Comparison of ENCODE assay signal across 8 mouse cellular contexts in genomic region chr1:43934416-43934810, GRCm38 (mm10). TPM values are rescaled to one million over a fixed set of nuclear protein-coding genes. Genes with fewer than 3 reads are reported as not detected.
DNase-seq lines count a peak whose midpoint lies in the region; ATAC-seq and TF ChIP-seq lines count a peak whose summit lies in the region.

No protein-coding gene starts in this region.

- TF ChIP-seq CTCF in CH12.LX (conservative IDR thresholded peaks at IDR 0.05 in 1 of 2, IDR thresholded peaks at IDR 0.05 in 1 of 2; ENCODE audit: low read depth in 2 of 2, low read length in 2 of 2): no peak
- TF ChIP-seq CTCF in liver, postnatal 0 days (IDR thresholded peaks at IDR 0.05; ENCODE audit: low read depth): no peak

- TF ChIP-seq EP300 in CH12.LX (IDR thresholded peaks at IDR 0.05; ENCODE audit: low read length): no peak
- no peak for TF ChIP-seq EP300 in liver, postnatal 0 days (IDR thresholded peaks at IDR 0.05; ENCODE audit: low read depth)

- no peak for TF ChIP-seq POLR2A in CH12.LX (IDR thresholded peaks at IDR 0.05; ENCODE audit: low read depth, low read length)

- H3K27ac ChIP-seq in heart, embryonic 11.5 days (ENCODE audit: low read depth, low read length): peak overlapping the region; percentile 94
- peak overlapping the region; percentile 99; the same call in 1 of the 2 replicates for H3K27ac ChIP-seq in CH12.LX (ENCODE audit: insufficient read depth, low read depth)
- H3K27ac ChIP-seq in forebrain, embryonic 12.5 days: peak overlapping the region; percentile 93
- peak overlapping the region; percentile 97 for H3K27ac ChIP-seq in liver, postnatal 0 days (ENCODE audit: low read depth)

- WGBS in heart, embryonic 11.5 days (ENCODE audit: insufficient replicate concordance): 2% methylated on average over 17 of the region's 17 CpGs
- 3% methylated on average over 17 of the region's 17 CpGs for WGBS in forebrain, embryonic 12.5 days
- WGBS in liver, postnatal 0 days (ENCODE audit: insufficient replicate concordance): 1% methylated on average over 17 of the region's 17 CpGs

- H3K9ac ChIP-seq in heart, embryonic 11.5 days (ENCODE audit: low read depth, low read length): peak overlapping the region; percentile 99
- H3K9ac ChIP-seq in CH12.LX (ENCODE audit: insufficient read depth, low read depth): peak overlapping the region; percentile 95
- H3K9ac ChIP-seq in forebrain, embryonic 12.5 days: peak overlapping the region; percentile 97
- peak overlapping the region; percentile 98 for H3K9ac ChIP-seq in liver, postnatal 0 days (replicated peaks)

- dilution Hi-C loops in CH12.LX (cut with MboI; ENCODE audit: extremely low pct_ligation_motif_present, extremely low pct_unique_long_range_greater_than_20kb, low sequenced_read_pairs): no loop called here

- intact Hi-C loops in heart, postnatal 10 days (cut with DNase I): loop anchor here (5.0 kb wide), 1 partner anchor 107 kb away; the partner anchor contains the start of gene Uxs1

- DNase-seq in heart, postnatal 10 days: no peak
- DNase-seq in CH12.LX (ENCODE audit: extremely low read depth): no peak
- DNase-seq in liver, postnatal 0 days: no peak
- no peak for DNase-seq in left cerebral cortex, adult 18-20 months (ENCODE audit: low spot score in 2 of 2)
- no peak for DNase-seq in thymus, postnatal 4 days
- no peak for DNase-seq in kidney, adult 9 months

- H3K9me3 ChIP-seq in heart, embryonic 11.5 days (replicated peaks; ENCODE audit: control insufficient read depth, low read length): no peaks in the 10 kb centered on the region
- no peaks in the 10 kb centered on the region for H3K9me3 ChIP-seq in CH12.LX (replicated peaks; ENCODE audit: low read length)
- H3K9me3 ChIP-seq in forebrain, embryonic 12.5 days: no peaks in the 10 kb centered on the region
- no peaks in the 10 kb centered on the region for H3K9me3 ChIP-seq in liver, postnatal 0 days (ENCODE audit: low read length)

- no peaks in the 10 kb centered on the region for H3K27me3 ChIP-seq in heart, embryonic 11.5 days (ENCODE audit: control insufficient read depth, insufficient read depth, low read length)
- H3K27me3 ChIP-seq in CH12.LX (replicated peaks): no peaks in the 10 kb centered on the region
- H3K27me3 ChIP-seq in forebrain, embryonic 12.5 days: no peaks in the 10 kb centered on the region
- no peaks in the 10 kb centered on the region for H3K27me3 ChIP-seq in liver, postnatal 0 days (ENCODE audit: insufficient read depth, low read length)

- peak overlapping the region; percentile 67 for H3K4me2 ChIP-seq in heart, embryonic 11.5 days
- H3K4me2 ChIP-seq in CH12.LX (ENCODE audit: insufficient read depth, low read depth, poor library complexity, severe bottlenecking): peak overlapping the region; percentile 25; the same call in 1 of the 2 replicates
- H3K4me2 ChIP-seq in forebrain, embryonic 12.5 days: peak overlapping the region; percentile 58
- peak overlapping the region; percentile 79 for H3K4me2 ChIP-seq in liver, postnatal 0 days (ENCODE audit: low read depth, low read length)

- TF ChIP-seq RAD21 in CH12.LX (IDR thresholded peaks at IDR 0.05; ENCODE audit: low read depth, low read length): no peak

- H3K36me3 ChIP-seq in heart, embryonic 11.5 days (ENCODE audit: control insufficient read depth, insufficient read depth, low read length): no peaks in the 10 kb centered on the region
- peaks cover 0 to 4% of the 10 kb centered on the region in 2 experiments for H3K36me3 ChIP-seq in CH12.LX (replicated peaks in 1 of 2; ENCODE audit: control insufficient read depth in 1 of 2, insufficient read depth in 1 of 2, low read length in 1 of 2)
- H3K36me3 ChIP-seq in forebrain, embryonic 12.5 days (replicated peaks): no peaks in the 10 kb centered on the region
- H3K36me3 ChIP-seq in liver, postnatal 0 days (replicated peaks; ENCODE audit: insufficient read depth, low read length): peaks cover 3% of the 10 kb centered on the region; the same call in 1 of the 2 replicates

- in situ Hi-C loops in CH12.LX (cut with MboI; ENCODE audit: low pct_ligation_motif_present, low pct_unique_long_range_greater_than_20kb, low sequenced_read_pairs): no loop called here

- H3K4me3 ChIP-seq in heart, embryonic 11.5 days (ENCODE audit: low read depth, low read length): peak overlapping the region; percentile 100
- peak overlapping the region; percentile 72 to 99 (median 93) for H3K4me3 ChIP-seq in CH12.LX (replicated peaks in 1 of 3; ENCODE audit: low read depth in 2 of 3, low read length in 2 of 3, poor library complexity in 1 of 3)
- H3K4me3 ChIP-seq in forebrain, embryonic 12.5 days (replicated peaks): peak overlapping the region; percentile 95
- H3K4me3 ChIP-seq in liver, postnatal 0 days (ENCODE audit: low read depth, low read length): peak overlapping the region; percentile 85

- peaks cover 5% of the 10 kb centered on the region for H3K4me1 ChIP-seq in heart, embryonic 11.5 days (ENCODE audit: control insufficient read depth, insufficient read depth, low read length)
- peaks cover 0 to 23% of the 10 kb centered on the region in 2 experiments; a peak in 2 of 4 replicates for H3K4me1 ChIP-seq in CH12.LX (ENCODE audit: control insufficient read depth in 1 of 2, insufficient read depth in 2 of 2)
- peaks cover 13% of the 10 kb centered on the region for H3K4me1 ChIP-seq in forebrain, embryonic 12.5 days
- peaks cover 19% of the 10 kb centered on the region for H3K4me1 ChIP-seq in liver, postnatal 0 days (ENCODE audit: insufficient read depth)

- ATAC-seq in heart, embryonic 11.5 days (replicated peaks; ENCODE audit: insufficient number of reproducible peaks, low FRiP score, low TSS enrichment): no peak
- no peak for ATAC-seq in forebrain, embryonic 12.5 days (ENCODE audit: low FRiP score)
- ATAC-seq in liver, postnatal 0 days: no peak

- peaks cover 46% of the 10 kb centered on the region for H3K79me2 ChIP-seq in CH12.LX (replicated peaks; ENCODE audit: control insufficient read depth, extremely low read depth, insufficient read depth, poor library complexity, severe bottlenecking)

TF ChIP-seq in CH12.LX, 34 proteins besides CTCF, POLR2A, EP300 and RAD21:
- TF ChIP-seq CHD1 (IDR thresholded peaks at IDR 0.05; ENCODE audit: low read depth, low read length) (no peak), BHLHE40 (IDR thresholded peaks at IDR 0.05; ENCODE audit: low read depth, low read length) (no peak), TBP (conservative IDR thresholded peaks at IDR 0.05; ENCODE audit: low read depth, low read length) (no peak), KAT2A (IDR thresholded peaks at IDR 0.05; ENCODE audit: insufficient replicate concordance, low read length) (no peak), ZKSCAN1 (IDR thresholded peaks at IDR 0.05; ENCODE audit: borderline replicate concordance, low read depth, low read length) (no peak), MAFK (IDR thresholded peaks at IDR 0.05; ENCODE audit: insufficient replicate concordance, low read length) (no peak), ZMIZ1 (IDR thresholded peaks at IDR 0.05; ENCODE audit: low read depth, low read length) (no peak), ZC3H11A (IDR thresholded peaks at IDR 0.05; ENCODE audit: low read depth, low read length) (no peak), NRF1 (IDR thresholded peaks at IDR 0.05; ENCODE audit: low read depth, low read length) (no peak), ZNF384 (IDR thresholded peaks at IDR 0.05; ENCODE audit: low read depth, low read length) (no peak; the same call in 1 of the 2 replicates)

RNA-seq across cellular contexts. Expression of gene Tpp2, which starts 1.0 kb away (rescaled TPM):
- 54.1 and 57.0 TPM in 2 replicates for polyA plus RNA-seq in heart, embryonic 11.5 days (2014; fragmentation: Nextera tagmentation; extraction: Ambion mirVana)
- 10 to 100 TPM; 47.7 to 49.0 TPM for total RNA-seq in heart, postnatal 10 days (2021)
- total RNA-seq in CH12.LX (2012; rRNA removed): 35.4 and 42.7 TPM in 2 replicates
- 52.5 and 60.5 TPM in 2 replicates for total RNA-seq in CH12.LX (2014; rRNA removed)
- polyA plus RNA-seq in CH12.LX (2012; ENCODE audit: insufficient read length, low read depth): 47.2 and 50.4 TPM in 2 replicates
- polyA plus RNA-seq in forebrain, embryonic 12.5 days (2016; fragmentation: Nextera tagmentation; extraction: Ambion mirVana): 64.4 and 67.0 TPM in 2 replicates
- polyA plus RNA-seq in liver, postnatal 0 days (2015; fragmentation: Nextera tagmentation; extraction: Ambion mirVana): 14.8 and 17.8 TPM in 2 replicates
- total RNA-seq in left cerebral cortex, adult 18-20 months (2021): 10 to 100 TPM; 44.4 to 46.8 TPM

Comparison
In these comparisons a context has a peak if more than half of its experiments do, and no peak if none do; other contexts are left out.
1. H3K4me2 ChIP-seq: peak in every context shown above with its lines; median percentile 79 in liver, postnatal 0 days; 67 in heart, embryonic 11.5 days; 58 in forebrain, embryonic 12.5 days; 25 in CH12.LX.